Mouse (Mus musculus) liver, postnatal 0 days (tissue): ENCODE results near the gene Btbd19.
A peak's percentile ranks its signal among the peaks of the same experiment; 100 is the strongest.

Experiments
- CTCF ChIP-seq: sonication (generic); IDR thresholded peaks from 2 replicates; pipeline ENCODE4 v1.5.1; 2016; ENCODE audit warnings: antibody characterized with exemption, low read depth
- EP300 ChIP-seq: IDR thresholded peaks from 2 replicates; pipeline ENCODE4 v1.6.1; 2016; ENCODE audit warnings: antibody characterized with exemption, low read depth, mild to moderate bottlenecking

DNA sequence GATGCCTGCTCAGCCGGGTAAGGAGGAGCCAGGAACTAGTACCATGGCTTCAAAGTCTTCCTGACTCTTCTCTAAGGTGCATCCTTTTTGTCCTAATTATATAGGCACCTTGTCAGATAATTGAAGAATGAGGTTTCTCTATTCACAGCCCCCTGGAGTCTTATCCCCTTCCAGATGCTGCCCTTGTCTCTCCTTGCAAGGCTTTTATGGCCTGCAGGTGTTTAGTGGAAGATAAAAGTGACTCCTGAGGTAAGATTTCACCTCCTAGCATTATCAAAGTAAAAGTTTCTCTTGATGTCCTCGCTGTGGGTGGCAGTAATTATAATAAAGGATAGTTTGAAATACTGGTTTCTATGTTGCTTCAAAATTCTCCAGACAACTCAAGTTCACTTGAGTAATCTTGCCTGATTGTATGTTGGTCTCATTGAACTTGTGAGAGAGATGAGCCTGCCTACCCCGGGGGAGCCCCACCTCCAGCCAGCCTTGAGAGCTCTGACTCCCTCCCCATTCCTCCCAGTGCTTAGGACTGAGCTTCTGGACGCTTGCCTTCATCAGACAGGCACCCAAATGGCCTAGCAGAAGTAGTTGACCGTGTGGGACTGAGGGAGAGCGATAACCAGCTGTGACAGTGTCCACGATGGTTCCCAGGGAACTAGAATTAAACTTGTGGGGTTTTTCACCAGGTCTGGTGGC lies 37.4 kb downstream of the Btbd19 start:
- no peak for TF ChIP-seq CTCF
- TF ChIP-seq EP300, result peak; percentile 68
